Mouse (Mus musculus) spleen, adult 2 months (tissue): ENCODE data around the gene Atp1b3. TPM values are rescaled to one million over a fixed set of nuclear protein-coding genes. Genes with fewer than 3 reads are reported as not detected.
"Not testable (repeated sequence)": the region's sequence is repeated elsewhere in the genome, so short reads cannot be mapped to it uniquely, and the experiment has no call there.

Experiments
- DNase-seq, 2 experiments: peaks; one replicate each; pipeline versions ENCODE4 v3.0.0 to v3.0.0-alpha.2; 2012 to 2021; ENCODE audit warnings: low spot score in 2 of 2, low read depth in 1 of 2
- H3K27ac ChIP-seq: fragments of 200-500 bp; 2 replicates; pipeline ENCODE4 v1.5.1; 2012; ENCODE audit warnings: low read length, inconsistent platforms; ENCODE audit not compliant: insufficient read depth
- H3K27me3 ChIP-seq: fragments of 200-500 bp; 2 replicates; pipeline ENCODE4 v1.6.1; 2012; ENCODE audit warnings: mild to moderate bottlenecking, moderate library complexity, low read length, inconsistent platforms; ENCODE audit not compliant: control insufficient read depth, insufficient read depth
- H3K36me3 ChIP-seq: fragments of 200-500 bp; 2 replicates; pipeline ENCODE4 v1.6.1; 2012; ENCODE audit warnings: mild to moderate bottlenecking, low read length, inconsistent platforms; ENCODE audit not compliant: control insufficient read depth, insufficient read depth
- H3K4me1 ChIP-seq: fragments of 200-500 bp; 2 replicates; pipeline ENCODE4 v1.6.1; 2011; ENCODE audit warnings: inconsistent platforms; ENCODE audit not compliant: control insufficient read depth, insufficient read depth, insufficient read length
- H3K4me3 ChIP-seq: fragments of 200-500 bp; 2 replicates; pipeline ENCODE4 v1.5.1; 2011; ENCODE audit warnings: mild to moderate bottlenecking, inconsistent platforms; ENCODE audit not compliant: insufficient read depth, insufficient read length; ENCODE audit errors: extremely low read depth
- CTCF ChIP-seq: fragments of 200-500 bp; IDR thresholded peaks from 2 replicates; pipeline ENCODE4 v1.5.1; 2011; ENCODE audit warnings: mild to moderate bottlenecking, inconsistent platforms; ENCODE audit not compliant: insufficient read depth, insufficient read length, insufficient replicate concordance; ENCODE audit errors: extremely low read depth
- POLR2A ChIP-seq: fragments of 200-500 bp; IDR thresholded peaks from 2 replicates; pipeline ENCODE4 v1.6.1; 2011; ENCODE audit warnings: low read depth, low read length, inconsistent platforms
- WGBS: fragments of 180-500 bp; shearing (Covaris S2); methylation state at CpG from one replicate; pipeline ENCODE4 v1.1.7; 2018; 5-methylcytosine and 5-hydroxymethylcytosine counted together
- polyA plus RNA-seq: library from polyadenylated mRNA; depleted of rRNA; stranded (reverse); fragments of >200 nt; gene quantifications from 2 replicates; pipeline ENCODE4 v1.2.3, GENCODE M21; 2012; rRNA removed

The Atp1b3 gene
- 68.2 and 118 TPM in 2 replicates for polyA plus RNA-seq

DNA sequence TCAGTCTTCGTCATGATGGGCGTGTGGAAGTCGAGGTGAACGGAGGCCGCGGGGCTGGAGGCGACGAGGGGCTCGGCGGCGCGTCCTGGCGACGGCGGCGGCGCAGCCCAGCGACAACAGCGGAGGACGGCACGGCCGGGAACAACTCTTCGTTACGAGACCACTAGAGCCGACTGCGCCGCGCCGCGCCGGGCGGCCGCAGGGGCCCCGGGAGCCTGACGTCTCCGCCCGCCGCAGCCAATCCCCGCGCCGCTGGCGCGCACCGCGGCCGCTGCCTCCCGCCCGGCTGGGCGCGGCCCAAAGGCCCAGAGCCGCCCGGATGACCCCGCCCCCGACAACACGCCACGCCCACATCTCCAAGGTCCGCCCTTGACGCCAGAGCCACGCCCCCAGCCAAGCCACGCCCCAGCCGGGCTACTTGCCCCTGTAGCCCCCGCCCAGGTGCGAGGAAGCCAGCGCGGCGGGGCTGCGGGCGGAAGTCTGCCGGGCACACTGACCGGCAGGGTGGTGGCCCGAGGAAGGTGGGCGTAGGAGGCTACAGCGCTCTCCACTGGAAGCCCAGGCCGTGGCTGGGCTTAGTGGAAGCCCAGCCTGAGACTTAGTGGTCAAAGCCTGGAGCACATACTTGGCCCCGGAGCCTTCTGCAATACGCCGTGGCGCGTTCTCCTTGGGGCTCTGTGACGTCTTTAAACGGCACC, at the start of gene Atp1b3:
TSS of gene Atp1b3 (minus strand) at position 302 of the 698 bp plus-strand sequence.
- Histone ChIP-seq H3K4me3 (peak within 1 kb of the TSS; percentile 94), H3K27me3 (no peaks in the 10 kb centered on the region), H3K36me3 (no peaks in the 10 kb centered on the region), H3K4me1 (peaks cover 8% of the 10 kb centered on the region), H3K27ac (peak within 1 kb of the TSS; percentile 96)
- peak; percentile 88 to 100 for DNase-seq
- TF ChIP-seq CTCF = peak; percentile 7; the same call in 1 of the 2 replicates
- TF ChIP-seq POLR2A = peak; percentile 83
- WGBS = under 1% methylated on average over 71 of the region's 81 CpGs

DNA sequence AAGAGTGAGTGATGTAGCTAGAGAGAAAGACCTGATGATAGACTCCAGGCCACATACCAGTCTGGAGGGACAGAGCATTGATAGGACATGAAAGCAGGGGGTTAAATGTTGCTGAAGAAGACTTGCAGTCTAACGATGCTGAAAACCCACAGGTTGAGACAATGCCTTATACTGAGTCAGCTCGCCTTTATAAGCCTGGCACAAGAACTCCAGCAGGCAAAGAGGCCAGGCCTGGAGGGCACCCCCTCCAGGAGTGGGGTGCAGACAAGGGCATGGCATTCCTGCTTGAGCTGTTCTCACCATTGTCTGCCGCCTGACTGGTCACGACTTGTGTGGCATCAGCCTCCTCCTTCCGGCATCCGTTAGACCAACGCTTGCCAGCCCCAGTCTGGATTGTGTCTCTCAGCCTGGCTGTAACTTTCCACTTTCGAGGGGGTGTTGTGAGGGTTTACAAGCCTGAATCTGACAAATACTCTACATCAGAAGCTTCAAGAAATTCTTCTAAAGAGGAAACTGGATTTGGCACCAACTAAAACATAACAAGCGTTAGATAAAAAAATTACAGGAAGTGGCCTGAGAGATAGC, 48.7 kb upstream of the Atp1b3 start:
- Histone ChIP-seq H3K27me3 (no peaks in the 10 kb centered on the region), H3K4me1 (peaks cover 5% of the 10 kb centered on the region; the same call in 1 of the 2 replicates), H3K4me3 (no peak overlapping the region), H3K27ac (no peak overlapping the region), H3K36me3 (no peaks in the 10 kb centered on the region)
- WGBS = 78% methylated on average over 9 of the region's 9 CpGs
- no peak for TF ChIP-seq POLR2A
- no peak for TF ChIP-seq CTCF
- no peak for DNase-seq

DNA sequence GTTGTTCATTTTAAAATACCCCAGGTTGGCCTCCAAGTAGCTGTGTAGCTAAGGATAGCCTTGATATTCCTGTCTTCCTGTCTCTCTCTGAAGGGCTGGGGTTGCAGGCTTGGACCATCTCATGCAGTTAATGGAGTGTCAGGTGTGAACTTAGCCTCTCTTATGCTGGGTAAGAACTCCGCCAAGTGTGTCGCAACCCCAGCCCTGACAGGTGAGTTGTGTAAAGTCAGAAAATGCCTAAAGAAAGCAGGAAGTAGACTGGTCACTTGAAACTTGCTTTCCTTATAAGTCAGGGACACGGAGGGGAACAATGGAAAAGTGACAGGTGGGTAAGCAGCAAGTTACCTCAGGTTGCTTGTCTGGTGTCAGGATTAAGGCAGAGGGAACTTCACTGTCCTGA, 40.1 kb upstream of the Atp1b3 start:
- no peaks in the 10 kb centered on the region for H3K36me3 ChIP-seq
- no peaks in the 10 kb centered on the region for H3K27me3 ChIP-seq
- no peak for DNase-seq
- WGBS = 88% methylated on average over 3 of the region's 3 CpGs
- no peak overlapping the region for H3K27ac ChIP-seq
- TF ChIP-seq POLR2A (no peak), CTCF (no peak)
- H3K4me3 ChIP-seq = no peak overlapping the region
- no peaks in the 10 kb centered on the region for H3K4me1 ChIP-seq

DNA sequence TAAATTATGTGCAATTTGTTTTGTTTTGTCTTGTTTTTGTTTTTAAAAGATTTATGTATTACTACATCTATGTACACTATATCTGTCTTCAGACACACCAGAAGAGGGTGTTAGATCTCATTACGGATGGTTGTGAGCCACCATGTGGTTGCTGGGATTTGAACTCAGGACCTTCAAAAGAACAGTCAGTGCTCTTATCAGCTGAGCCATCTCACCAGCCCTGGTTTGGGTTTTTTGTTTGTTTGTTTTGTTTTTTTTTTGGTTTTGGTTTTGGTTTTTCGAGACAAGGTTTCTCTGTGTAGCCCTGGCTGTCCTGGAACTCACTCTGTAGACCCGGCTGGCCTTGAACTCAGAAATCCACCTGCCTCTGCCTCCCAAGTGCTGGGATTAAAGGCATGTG, 35.7 kb upstream of the Atp1b3 start:
- 78% methylated on average over 3 of the region's 3 CpGs for WGBS
- H3K27me3 ChIP-seq = not testable (repeated sequence)

DNA sequence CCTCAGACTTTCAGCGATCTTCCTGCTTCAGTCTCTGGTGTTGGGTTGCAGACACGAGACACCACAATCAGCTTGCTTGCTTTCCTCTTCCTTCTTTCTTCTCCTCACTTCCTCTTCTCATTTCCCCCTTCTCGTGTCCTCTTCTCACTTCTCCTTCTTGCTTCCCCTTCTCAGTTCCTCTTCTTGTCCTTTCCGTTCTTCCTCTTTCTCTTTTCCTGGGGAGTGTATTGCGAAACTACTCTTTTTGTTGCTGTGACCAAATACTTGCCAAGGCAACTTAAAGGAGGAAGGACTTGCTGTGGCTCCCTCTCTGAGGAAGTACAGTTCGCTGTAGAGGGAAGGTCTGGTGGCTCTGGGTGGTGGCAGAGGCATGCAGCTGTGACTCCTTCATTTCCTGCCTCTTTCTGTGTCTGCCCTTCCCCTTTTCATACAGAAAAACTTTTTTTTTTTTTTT, 35.2 kb upstream of the Atp1b3 start:
- Histone ChIP-seq H3K27me3 (no peaks in the 10 kb centered on the region), H3K4me3 (no peak overlapping the region), H3K27ac (peak overlapping the region; percentile 69), H3K36me3 (no peaks in the 10 kb centered on the region), H3K4me1 (peaks cover 4% of the 10 kb centered on the region)
- 13% methylated on average over 6 of the region's 6 CpGs for WGBS
- TF ChIP-seq POLR2A = no peak
- no peak for TF ChIP-seq CTCF
- peak; percentile 15 to 86 for DNase-seq

More for the DNA sequence above, 35.7 kb upstream of the Atp1b3 start:
- H3K36me3 ChIP-seq, H3K4me1 ChIP-seq, DNase-seq, H3K27ac ChIP-seq, H3K4me3 ChIP-seq: not testable (repeated sequence)

DNA sequence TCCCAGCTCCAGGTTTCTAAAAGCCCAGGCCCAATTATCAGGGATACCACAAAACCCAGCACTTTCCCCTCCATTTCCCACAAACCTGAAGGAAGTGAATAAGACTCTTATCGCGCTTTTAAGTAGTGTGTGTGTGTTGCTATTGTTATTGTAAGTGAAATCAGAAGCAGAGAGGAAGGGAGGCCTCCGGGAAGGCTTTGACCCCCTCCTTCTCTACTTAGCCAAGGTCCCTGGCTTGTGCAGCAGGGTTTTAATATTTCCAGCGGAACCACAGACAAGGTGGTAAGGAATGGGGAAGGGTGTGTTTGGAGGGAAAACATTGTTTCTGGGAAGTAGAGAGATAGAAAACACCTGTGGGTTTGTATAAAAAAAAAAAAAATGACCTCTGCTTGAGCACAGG, 34.4 kb upstream of the Atp1b3 start:
- no peak for DNase-seq
- Histone ChIP-seq H3K4me1 (peaks cover 6% of the 10 kb centered on the region), H3K27me3 (no peaks in the 10 kb centered on the region), H3K4me3 (no peak overlapping the region), H3K36me3 (no peaks in the 10 kb centered on the region), H3K27ac (peak overlapping the region; percentile 69)
- TF ChIP-seq POLR2A (no peak), CTCF (no peak)
- WGBS = 53% methylated on average over 4 of the region's 4 CpGs

DNA sequence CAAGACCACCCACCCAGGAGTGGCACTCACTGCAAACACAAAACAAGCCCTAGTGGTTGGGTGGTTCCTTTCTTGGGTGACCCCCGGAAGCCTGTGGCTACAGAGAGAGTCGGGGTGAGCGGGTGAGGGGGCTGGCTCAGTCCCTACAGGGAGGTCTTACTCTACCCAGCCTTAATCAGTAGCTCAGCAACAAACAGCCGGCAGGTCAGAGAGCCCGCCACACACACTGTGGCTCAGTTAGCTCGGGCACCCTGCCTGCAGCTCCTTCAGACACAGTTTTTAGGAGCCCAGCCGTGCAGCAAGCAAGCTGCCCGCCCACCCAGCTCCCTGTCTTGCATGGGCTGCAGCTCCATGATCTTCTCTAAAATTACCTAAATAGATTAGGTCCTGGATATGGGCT, 33.9 kb upstream of the Atp1b3 start:
- Histone ChIP-seq H3K36me3 (no peaks in the 10 kb centered on the region), H3K27me3 (no peaks in the 10 kb centered on the region), H3K27ac (peak overlapping the region; percentile 48), H3K4me3 (no peak overlapping the region), H3K4me1 (peaks cover 8% of the 10 kb centered on the region)
- no peak for DNase-seq
- WGBS = 80% methylated on average over 8 of the region's 8 CpGs
- TF ChIP-seq CTCF (no peak), POLR2A (no peak)
